Mouse (Mus musculus) stomach, embryonic 14.5 days (tissue): ENCODE results near the gene Hist2h3c1. TPM values are rescaled to one million over a fixed set of nuclear protein-coding genes. Genes with fewer than 3 reads are reported as not detected.
"Not testable (repeated sequence)": the region's sequence is repeated elsewhere in the genome, so short reads cannot be mapped to it uniquely, and the experiment has no call there.

ENCODE experiments used
- ATAC-seq: fragments of 200-750 bp; cut with Nextera tagmentation; 2 replicates; pipeline ENCODE4 v1.8.0; 2017; ENCODE audit warnings: low read depth, moderate TSS enrichment; ENCODE audit not compliant: insufficient number of reproducible peaks, insufficient read depth, low FRiP score
- H3K27ac ChIP-seq: fragments of 300-500 bp; sonication (generic); 2 replicates; pipeline ENCODE4 v1.5.1; 2014; ENCODE audit warnings: mild to moderate bottlenecking, low read length, moderate library complexity, mixed read lengths
- H3K27me3 ChIP-seq: fragments of 300-500 bp; sonication (generic); 2 replicates; pipeline ENCODE4 v1.6.1; 2014; ENCODE audit warnings: low read length, control low read depth, mixed read lengths; ENCODE audit not compliant: control insufficient read depth, insufficient read depth
- H3K36me3 ChIP-seq: fragments of 300-500 bp; sonication (generic); 2 replicates; pipeline ENCODE4 v1.6.1; 2014; ENCODE audit warnings: mild to moderate bottlenecking, control low read depth, low read length, moderate library complexity, mixed read lengths; ENCODE audit not compliant: control insufficient read depth, insufficient read depth
- H3K4me1 ChIP-seq: fragments of 300-500 bp; sonication (generic); 2 replicates; pipeline ENCODE4 v1.6.1; 2014; ENCODE audit warnings: low read length, control low read depth, mixed read lengths; ENCODE audit not compliant: control insufficient read depth, insufficient read depth
- H3K4me2 ChIP-seq: fragments of 300-500 bp; sonication (generic); replicated peaks from 2 replicates; pipeline ENCODE4 v1.6.1; 2014; ENCODE audit warnings: low read depth, low read length, control low read depth
- H3K4me3 ChIP-seq: fragments of 300-500 bp; sonication (generic); 2 replicates; pipeline ENCODE4 v1.5.1; 2014; ENCODE audit warnings: low read depth, low read length, control low read depth
- H3K9ac ChIP-seq: fragments of 300-500 bp; sonication (generic); replicated peaks from 2 replicates; pipeline ENCODE4 v1.6.1; 2014; ENCODE audit warnings: low read depth, mild to moderate bottlenecking, control low read depth, low read length, moderate library complexity, mixed read lengths
- H3K9me3 ChIP-seq: fragments of 300-500 bp; sonication (generic); 2 replicates; pipeline ENCODE4 v1.6.1; 2016; ENCODE audit warnings: low read depth, low read length, control low read depth; ENCODE audit not compliant: control insufficient read depth
- whole genome bisulfite sequencing: fragments of 180-500 bp; shearing (Covaris S2); extraction: QIAGEN DNeasy Blood & Tissue Kit; methylation state at CpG from one replicate; pipeline ENCODE4 v1.1.7; 2014; 5-methylcytosine and 5-hydroxymethylcytosine counted together
- polyA plus RNA-seq: library from polyadenylated mRNA; unstranded; fragments of >200 nt; fragmentation: Nextera tagmentation; extraction: Ambion mirVana; gene quantifications from 2 replicates; pipeline ENCODE4 v1.2.1, GENCODE M21; 2014

Gene Hist2h3c1
- polyA plus RNA-seq, 1 experiment from 2014 or later: 3.0 TPM

DNA sequence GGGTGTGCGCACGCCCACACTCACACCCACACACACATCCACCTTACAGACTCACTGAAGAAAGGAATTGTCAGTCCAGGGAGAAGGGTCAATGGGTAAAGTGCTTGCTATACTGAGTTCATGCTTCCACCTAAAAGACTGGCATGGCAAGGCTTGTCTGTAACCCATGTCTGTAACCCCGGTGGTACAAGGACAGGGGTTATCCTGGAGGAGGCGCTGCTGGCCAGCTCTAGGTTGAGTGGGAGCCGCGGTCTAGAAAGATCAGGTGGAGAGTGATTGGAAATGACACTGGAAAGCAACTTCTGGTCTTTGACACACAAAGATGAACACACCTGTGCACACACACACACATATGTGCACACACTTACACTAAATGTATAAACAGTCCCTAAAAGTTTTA lies 34.2 kb downstream of the Hist2h3c1 start:
- Histone ChIP-seq H3K9me3 (no peaks in the 10 kb centered on the region), H3K9ac (no peak overlapping the region), H3K36me3 (no peaks in the 10 kb centered on the region), H3K27me3 (no peaks in the 10 kb centered on the region), H3K27ac (no peak overlapping the region), H3K4me1 (0 out of 2 replicates have a peak, but pooled peaks cover 7% of the 10 kb centered on the region), H3K4me2 (no peak overlapping the region), H3K4me3 (no peak overlapping the region)
- ATAC-seq: no peak
- WGBS: 58% methylated on average over 6 of the region's 6 CpGs

DNA sequence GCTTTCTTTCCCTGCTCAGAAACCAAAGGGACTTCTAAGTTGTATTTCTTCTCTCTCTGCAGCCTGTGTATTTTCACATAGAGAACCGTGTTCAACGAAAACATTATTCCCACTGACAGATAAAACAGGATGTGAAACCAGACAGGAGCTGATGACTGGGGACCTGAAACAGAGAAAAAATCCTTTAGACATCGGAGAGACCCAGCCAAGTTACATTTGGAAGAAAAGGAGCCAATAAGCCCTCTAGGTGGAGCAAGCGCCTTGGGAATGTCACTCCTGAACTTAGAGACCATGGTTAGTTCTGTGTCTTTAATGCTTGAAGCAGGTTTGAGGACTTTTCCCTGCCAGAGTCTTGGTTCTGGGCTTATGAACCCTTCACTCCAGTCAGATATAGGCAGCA lies 38.0 kb downstream of the Hist2h3c1 start:
- Histone ChIP-seq H3K4me1 (0 out of 2 replicates have a peak, but pooled peaks cover 4% of the 10 kb centered on the region), H3K27ac (no peak overlapping the region), H3K27me3 (no peaks in the 10 kb centered on the region), H3K9ac (no peak overlapping the region), H3K4me3 (no peak overlapping the region), H3K36me3 (no peaks in the 10 kb centered on the region), H3K4me2 (0 out of 2 replicates have a peak overlapping the region, but pooled peaks have one; percentile 1), H3K9me3 (no peaks in the 10 kb centered on the region)
- 18% methylated on average over 4 of the region's 4 CpGs for WGBS
- ATAC-seq: no peak

DNA sequence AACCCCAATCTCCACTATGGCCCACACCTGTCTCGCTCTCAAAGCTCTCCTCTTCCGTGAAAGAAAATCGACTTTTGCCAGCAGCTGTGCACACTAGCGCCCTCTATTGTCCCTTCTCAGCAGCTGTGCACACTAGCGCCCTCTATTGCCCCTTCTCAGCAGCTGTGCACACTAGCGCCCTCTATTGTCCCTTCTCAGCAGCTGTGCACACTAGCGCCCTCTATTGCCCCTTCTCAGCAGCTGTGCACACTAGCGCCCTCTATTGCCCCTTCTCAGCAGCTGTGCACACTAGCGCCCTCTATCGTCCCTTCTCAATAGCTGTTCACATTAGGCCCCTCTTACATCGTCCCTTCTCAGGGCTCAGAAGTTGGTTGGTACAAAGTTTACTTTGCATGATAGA lies 40.8 kb downstream of the Hist2h3c1 start:
- not testable (repeated sequence) for H3K4me3 ChIP-seq, ATAC-seq

DNA sequence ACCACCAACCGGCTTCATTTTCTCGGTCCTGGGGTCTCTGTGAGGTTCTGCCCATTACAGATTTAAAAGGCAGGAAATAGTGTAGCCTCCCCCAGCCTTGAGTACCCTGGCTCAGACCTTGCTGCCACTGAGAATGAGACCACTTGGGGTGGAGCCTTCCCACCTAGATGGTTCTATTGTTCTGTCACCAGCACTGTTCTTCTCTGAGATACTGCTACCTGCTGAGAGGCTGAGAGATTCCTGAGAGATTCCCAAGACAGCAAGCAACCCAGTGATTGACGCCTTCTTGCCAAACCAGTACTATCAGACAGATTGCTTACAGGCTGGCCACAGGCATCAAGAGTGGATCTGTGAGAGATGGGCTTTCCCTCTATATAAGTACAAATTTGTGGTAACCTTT lies 42.7 kb downstream of the Hist2h3c1 start:
- Histone ChIP-seq H3K4me2 (no peak overlapping the region), H3K4me3 (no peak overlapping the region), H3K4me1 (no peaks in the 10 kb centered on the region), H3K9ac (no peak overlapping the region), H3K27ac (no peak overlapping the region), H3K27me3 (no peaks in the 10 kb centered on the region), H3K36me3 (no peaks in the 10 kb centered on the region), H3K9me3 (no peaks in the 10 kb centered on the region)
- 59% methylated on average over 3 of the region's 3 CpGs for WGBS
- no peak for ATAC-seq

More for the DNA sequence above, 40.8 kb downstream of the Hist2h3c1 start:
- not testable (repeated sequence) for H3K27me3 ChIP-seq, H3K9me3 ChIP-seq, H3K9ac ChIP-seq, H3K36me3 ChIP-seq, H3K27ac ChIP-seq, H3K4me2 ChIP-seq, H3K4me1 ChIP-seq
- 86% methylated on average over 11 of the region's 11 CpGs for WGBS

DNA sequence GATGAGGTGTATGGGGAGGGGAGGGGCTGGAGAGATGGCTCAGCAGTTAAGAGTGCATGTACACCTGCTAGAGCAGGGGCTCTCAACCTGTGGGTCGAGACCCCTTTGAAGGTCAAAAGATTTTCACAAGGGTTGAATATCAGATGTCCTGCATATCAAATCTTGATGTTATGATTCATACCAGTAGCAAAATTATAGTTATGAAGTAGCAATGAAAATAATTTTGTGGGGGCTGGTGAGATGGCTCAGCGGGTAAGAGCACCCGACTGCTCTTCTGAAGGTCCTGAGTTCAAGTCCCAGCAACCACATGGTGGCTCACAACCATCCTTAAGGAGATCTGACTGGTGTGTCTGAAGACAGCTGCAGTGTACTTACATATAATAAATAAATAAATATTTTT lies 44.2 kb downstream of the Hist2h3c1 start:
- not testable (repeated sequence) for H3K9me3 ChIP-seq, H3K27ac ChIP-seq, H3K4me1 ChIP-seq, H3K4me3 ChIP-seq, H3K36me3 ChIP-seq, H3K4me2 ChIP-seq, ATAC-seq, H3K9ac ChIP-seq, H3K27me3 ChIP-seq
- WGBS: 91% methylated on average over 3 of the region's 3 CpGs

DNA sequence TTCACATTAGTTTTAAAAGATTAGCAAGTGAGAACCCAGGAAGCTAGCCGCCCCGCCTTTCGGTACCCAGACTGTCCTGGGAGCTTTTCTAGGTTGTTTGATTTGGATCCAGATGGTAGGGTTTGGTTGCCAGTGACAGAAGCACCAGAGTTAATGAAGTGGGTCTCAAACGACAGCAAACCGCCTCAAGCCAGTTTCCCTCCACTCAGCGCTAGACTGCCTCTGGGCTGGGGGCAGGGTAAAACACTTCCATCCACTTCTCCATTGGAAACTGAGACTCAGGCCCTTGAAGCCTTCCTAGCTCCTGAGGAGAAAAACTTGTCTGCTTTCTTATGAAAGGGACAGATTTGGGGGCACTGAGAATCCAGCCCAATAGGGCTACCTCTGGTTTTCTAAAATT lies 46.2 kb downstream of the Hist2h3c1 start:
- H3K9ac ChIP-seq: no peak overlapping the region

DNA sequence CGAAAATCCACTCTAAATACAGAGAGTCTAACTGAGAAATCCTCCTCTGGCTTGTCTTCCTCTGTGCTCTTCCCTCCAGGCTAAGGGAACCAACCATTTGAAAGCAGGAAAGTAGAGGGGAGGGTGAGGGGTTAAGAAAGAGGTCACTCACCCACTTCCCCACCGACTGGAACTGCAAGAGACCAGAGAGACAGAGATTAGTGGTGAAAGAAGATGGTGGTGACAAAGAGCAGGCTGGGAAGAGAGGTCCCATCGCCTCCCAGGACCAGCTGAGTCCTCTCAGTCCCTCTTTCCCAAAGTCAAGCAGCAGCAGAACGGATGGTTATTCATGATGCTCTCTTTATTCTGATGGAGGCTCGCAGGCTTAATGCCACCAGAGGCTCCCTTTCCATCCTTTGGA lies 46.9 kb downstream of the Hist2h3c1 start:
- Histone ChIP-seq H3K9me3 (no peaks in the 10 kb centered on the region), H3K4me2 (no peak overlapping the region), H3K4me1 (no peaks in the 10 kb centered on the region), H3K9ac (no peak overlapping the region), H3K36me3 (no peaks in the 10 kb centered on the region), H3K4me3 (no peak overlapping the region), H3K27ac (no peak overlapping the region), H3K27me3 (no peaks in the 10 kb centered on the region)
- 48% methylated on average over 5 of the region's 5 CpGs for WGBS
- no peak for ATAC-seq

More for the DNA sequence above, 46.2 kb downstream of the Hist2h3c1 start:
- no peak overlapping the region for H3K4me3 ChIP-seq
- H3K9me3 ChIP-seq: no peaks in the 10 kb centered on the region
- WGBS: 58% methylated on average over 6 of the region's 6 CpGs
- no peaks in the 10 kb centered on the region for H3K27me3 ChIP-seq
- H3K27ac ChIP-seq: no peak overlapping the region
- H3K4me2 ChIP-seq: no peak overlapping the region
- H3K4me1 ChIP-seq: no peaks in the 10 kb centered on the region
- ATAC-seq: no peak
- no peaks in the 10 kb centered on the region for H3K36me3 ChIP-seq

DNA sequence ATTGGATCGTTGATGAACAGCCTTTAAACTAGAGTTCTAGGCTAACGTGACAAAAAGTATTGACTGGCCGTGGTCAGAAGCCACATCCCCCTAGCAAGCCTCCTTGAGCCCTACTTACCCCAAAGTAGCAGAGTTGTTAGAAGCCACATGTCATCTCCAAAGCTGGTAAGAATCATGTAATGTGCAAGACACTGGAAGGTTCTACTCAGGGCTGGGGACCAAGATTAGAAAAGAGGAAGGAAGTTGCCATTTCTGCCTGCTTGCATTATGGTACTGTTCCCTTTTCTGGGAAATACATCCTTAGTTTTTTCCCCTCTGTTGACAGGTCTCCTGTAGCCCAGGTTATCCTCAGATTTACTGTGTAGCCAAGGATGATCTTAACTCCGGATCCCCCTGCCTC lies 47.3 kb downstream of the Hist2h3c1 start, which contains the start of gene Fcgr1:
TSS of gene Fcgr1 (minus strand) at position 183 of the 400 bp plus-strand sequence.
- no peak within 1 kb of the TSS for H3K4me2 ChIP-seq
- H3K4me3 ChIP-seq: no peak within 1 kb of the TSS
- no peak for ATAC-seq
- no peak within 1 kb of the TSS for H3K27ac ChIP-seq
- no peak within 1 kb of the TSS for H3K9ac ChIP-seq
- no peaks in the 10 kb centered on the region for H3K9me3 ChIP-seq
- H3K27me3 ChIP-seq: no peaks in the 10 kb centered on the region
- WGBS: 70% methylated on average over 4 of the region's 4 CpGs
- no peaks in the 10 kb centered on the region for H3K4me1 ChIP-seq
- no peaks in the 10 kb centered on the region for H3K36me3 ChIP-seq
